Mouse (Mus musculus): ENCODE results near the gene Hoxb3. TPM values are rescaled to one million over a fixed set of nuclear protein-coding genes. Genes with fewer than 3 reads are reported as not detected.

Hoxb3 gene
- polyA plus RNA-seq (2012; ENCODE audit: low replicate concordance) = 1.6 and 4.2 TPM in 2 replicates

DNA sequence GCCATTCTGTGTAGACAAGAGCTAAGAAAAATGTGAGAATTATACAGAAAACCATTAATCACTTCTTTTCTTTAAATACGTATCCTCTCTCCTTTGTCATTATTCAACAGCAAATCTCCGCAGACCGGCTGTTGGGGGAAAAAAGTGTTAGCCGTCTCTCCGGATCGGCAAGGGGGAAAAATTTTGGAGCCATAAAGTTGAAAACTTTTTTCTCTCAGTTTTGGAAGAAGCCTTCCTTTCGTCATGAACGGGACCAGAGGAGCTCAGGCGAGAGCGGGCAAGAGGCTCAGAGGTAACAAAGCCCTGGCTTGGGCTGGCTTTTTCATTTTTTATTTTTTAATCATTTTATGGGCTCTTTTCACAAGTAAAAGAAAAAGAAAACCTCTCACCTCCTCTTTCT lies at the start of gene Hoxb3:
Gene Hoxb3 (plus strand): TSS at position 173 of the 400 bp plus-strand sequence.

DNA sequence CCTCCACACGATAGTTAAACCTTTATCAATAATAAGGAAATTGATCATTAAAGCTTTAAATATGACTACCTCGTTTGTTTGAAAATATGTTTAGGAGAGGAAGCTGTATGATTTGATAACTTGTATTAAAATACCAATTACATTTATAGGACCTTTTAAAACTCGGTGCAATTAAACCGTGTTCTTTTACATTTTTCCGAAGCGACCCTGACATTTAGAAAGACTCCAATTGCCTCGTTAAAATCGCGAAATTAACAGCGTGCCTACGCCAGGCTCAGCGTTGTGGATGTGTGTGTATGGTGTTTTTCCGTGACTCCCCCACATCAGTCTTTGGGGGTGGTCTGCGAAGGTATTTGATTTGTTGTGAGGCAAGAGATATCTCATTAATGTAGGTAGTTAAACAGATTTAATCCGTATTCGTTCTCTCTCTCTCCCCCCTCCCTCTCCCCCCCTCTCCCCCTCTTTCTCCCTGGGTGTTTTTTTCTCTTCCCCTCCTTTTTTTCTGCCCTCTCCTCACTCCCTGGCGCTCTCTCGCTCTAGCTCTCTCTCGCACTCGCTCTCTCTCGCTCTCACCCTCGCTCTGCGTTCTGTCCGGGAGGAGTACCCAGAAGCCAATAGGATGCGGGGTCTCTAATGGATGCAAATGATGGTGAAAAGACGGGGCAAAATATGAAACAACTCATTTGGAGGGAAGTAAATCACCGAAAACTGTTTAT lies 41.1 kb upstream of the Hoxb3 start, which contains the start of gene Hoxb8:
Gene Hoxb8 (plus strand): TSS at position 51 of the 716 bp plus-strand sequence.

DNA sequence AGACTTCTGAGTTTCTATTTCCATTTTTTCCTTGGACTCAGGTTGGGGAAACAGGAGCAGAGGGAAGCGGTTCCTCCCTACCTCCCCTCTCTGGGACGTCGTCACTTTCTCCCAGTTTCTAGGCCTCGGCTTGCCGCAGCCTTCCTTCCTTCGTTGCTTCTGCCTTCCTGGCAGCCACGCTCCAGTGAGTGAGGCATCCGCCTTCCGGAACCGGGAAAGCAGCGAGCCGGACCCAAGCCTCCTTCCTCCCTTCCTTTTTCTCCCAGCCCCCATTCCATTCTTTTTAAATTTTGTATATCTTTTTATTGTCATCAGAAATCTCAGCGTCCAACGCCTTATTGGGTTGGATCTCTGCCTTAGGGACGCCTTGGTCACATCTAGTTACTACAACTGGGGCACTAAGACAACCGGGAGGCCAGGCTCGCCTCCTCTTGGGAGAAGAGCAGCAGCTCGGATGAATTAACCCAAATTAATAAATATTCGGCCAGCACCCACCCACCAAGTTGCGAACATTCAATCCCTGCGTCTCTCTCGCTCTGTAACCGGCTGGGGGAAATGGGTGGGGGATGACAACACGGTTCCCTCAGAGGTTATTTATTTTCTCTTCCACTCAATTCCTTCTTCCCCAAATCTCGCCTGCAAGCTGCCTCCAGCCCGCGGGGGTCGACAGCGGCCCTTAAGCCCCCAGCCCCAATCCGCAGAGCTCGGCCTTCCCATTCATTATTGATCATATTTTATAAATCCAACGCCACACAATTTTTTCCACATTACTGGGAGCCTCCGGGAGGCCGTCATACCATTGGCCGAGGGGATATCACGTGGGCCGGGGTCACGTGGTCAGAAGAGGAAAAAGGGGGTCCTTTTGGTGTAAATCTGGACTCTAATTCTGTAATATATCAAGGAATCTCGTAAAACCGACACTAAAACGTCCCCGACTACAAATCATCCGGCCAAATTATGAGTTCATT lies 37.1 kb upstream of the Hoxb3 start, which contains the start of gene Hoxb7:
Gene Hoxb7 (plus strand): TSS at position 853 of the 968 bp plus-strand sequence.

DNA sequence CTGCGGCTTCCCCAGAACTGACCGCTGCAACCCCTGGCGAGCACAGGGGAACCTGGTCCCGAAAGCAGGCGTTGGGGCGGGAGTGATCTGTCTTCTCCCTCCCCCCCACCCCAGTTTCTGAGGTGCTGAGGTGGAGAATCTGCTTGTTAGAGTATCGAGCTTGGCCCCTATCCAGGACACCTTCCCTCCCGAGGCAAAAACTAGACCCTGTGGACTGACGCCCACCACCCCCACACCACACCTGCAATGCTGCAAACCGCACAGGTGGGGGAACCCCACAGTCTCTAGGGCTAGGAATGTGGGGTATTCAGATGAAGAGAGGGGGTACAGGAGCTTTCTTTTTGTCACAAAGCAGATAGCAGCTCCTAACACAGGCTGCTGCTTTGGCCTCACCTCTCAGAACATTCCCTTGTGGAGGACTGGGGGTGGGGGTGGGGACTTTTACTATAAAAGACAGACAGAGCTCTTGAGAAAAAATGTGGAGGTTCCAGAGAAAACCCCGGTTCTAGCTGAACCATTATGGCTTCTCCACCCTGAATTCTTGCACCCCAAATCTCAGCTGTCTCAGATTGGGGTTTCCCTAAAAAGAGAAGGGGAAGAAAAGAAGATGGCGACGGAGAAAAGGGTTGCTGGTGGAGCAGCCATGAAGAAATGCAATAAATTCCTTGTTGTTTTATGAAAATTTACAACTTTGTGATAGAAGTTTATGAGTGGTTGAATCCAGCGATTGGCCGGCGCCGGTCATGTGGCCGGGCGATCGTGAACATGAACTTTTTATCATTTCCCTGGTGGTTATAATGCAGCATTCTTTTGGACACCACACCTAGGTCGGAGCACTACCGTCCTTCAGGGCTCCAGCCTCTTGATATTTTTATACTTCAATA lies 31.2 kb upstream of the Hoxb3 start, which contains the start of gene Hoxb6:
Gene Hoxb6 (plus strand): TSS at position 796 of the 884 bp plus-strand sequence.

DNA sequence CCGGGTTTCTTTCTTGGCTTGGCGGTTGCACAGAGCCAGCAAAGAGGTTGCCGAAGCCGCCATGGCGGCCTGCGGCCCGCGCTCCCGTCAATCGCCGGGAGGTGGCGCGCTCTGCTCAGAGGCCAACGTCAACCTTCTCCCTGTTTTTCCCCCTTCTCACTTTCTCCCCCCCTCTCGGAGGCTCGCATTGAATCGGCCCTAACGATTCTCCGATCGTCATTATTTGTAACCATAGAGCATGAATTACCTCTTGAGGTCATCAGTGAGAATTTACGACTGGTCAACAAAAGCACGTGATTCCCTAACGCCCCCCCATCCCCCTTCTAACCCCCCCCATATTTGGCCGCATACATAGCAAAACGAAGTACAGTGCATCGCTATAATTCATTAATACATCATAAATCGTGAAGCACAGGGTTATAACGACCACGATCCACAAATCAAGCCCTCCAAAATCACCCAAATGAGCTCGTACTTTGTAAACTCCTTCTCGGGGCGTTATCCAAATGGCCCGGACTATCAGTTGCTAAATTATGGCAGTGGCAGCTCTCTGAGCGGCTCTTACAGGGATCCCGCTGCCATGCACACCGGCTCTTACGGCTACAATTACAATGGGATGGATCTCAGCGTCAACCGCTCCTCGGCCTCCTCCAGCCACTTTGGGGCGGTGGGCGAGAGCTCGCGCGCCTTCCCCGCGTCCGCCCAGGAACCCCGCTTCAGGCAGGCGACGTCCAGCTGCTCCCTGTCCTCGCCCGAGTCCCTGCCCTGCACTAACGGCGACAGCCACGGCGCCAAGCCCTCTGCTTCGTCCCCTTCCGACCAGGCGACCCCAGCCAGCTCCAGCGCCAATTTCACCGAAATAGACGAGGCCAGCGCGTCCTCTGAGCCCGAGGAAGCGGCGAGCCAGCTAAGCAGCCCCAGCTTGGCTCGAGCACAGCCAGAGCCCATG lies 19.7 kb upstream of the Hoxb3 start, which contains the start of gene Hoxb5:
Gene Hoxb5 (plus strand): TSS at position 186 of the 949 bp plus-strand sequence.

DNA sequence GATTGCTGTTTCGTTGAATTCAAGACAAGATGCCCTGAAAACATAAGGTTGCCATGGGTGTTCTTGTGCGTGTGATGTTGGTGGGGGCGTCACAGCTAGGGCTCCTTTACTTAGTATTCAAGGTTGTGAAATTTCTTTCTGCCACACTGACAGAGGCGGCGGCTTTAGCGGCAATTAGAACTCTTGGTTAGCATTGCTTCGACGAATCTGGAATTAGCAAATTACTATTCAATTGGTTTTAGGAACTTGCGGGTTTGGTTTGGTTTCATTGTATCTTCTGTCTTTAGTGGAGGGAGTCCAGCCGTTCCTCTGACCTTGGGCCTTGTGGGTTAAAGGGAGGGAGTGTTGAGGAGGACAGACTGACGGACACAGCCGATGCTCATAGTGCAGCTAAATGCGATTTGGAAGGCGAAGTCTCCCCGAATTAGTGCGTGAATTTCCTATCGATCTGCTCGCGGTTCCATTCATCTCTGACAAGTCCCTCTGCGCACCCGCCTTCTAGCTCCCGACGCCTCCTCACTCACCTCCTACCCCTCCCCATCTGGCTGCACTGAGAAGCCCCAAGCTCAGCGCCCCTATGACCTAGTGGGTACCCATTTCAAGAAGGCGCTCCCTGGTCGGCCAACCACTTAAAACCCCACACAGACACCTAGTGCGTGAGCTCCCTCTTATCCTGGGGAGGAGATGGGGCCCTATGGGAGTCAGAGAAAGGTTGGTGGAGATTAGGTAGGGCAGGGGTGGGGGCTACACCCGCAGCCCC lies 5.3 kb upstream of the Hoxb3 start, which contains the start of gene Hoxb4:
Gene Hoxb4 (plus strand): TSS at position 660 of the 760 bp plus-strand sequence.

DNA sequence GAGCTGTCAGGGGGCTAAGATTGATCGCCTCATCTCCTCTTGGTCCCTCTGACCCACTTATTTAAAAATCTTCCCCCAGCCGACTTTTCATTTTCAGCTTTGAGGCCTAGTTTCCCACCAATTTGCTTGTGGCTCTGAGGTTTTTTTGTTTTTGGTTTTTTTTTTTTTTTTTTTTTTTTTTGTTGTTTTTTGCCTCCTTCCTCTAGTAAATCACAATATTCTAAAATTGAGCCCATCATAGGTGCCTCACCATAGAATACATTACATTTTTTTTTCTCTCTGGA lies 27.2 kb downstream of the Hoxb3 start, which contains the start of gene Hoxb2:
Gene Hoxb2 (plus strand): TSS at position 185 of the 284 bp plus-strand sequence.

DNA sequence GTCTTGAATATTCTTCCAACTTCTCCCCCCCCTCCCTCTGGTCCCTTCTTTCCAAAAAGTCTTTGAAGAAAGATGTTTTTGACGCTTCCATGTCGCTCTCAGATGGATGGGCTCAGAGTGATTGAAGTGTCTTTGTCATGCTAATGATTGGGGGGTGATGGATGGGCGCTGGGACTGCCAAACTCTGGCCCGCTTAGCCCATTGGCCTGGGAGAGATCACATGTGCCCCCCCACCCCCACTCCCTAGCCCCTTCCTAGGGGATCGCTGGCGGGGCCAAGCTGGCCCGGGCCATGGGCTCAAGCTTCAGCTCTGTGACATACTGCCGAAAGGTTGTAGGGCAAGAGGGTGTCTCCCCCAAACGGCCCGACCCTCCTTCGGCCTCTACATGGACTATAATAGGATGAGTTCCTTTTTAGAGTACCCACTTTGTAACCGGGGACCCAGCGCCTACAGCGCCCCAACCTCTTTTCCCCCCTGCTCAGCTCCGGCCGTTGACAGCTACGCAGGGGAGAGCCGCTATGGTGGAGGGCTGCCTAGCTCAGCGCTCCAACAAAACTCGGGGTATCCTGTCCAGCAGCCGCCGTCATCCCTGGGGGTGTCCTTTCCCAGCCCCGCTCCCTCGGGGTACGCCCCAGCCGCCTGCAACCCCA lies 42.4 kb downstream of the Hoxb3 start, which contains the start of gene Hoxb1:
Gene Hoxb1 (plus strand): TSS at position 312 of the 651 bp plus-strand sequence.

Other genes with a start within 250 kb of the Hoxb3 start
- gene Atp5g1, start 247.7 kb upstream of the Hoxb3 start, polyA plus RNA-seq (2012; ENCODE audit: low replicate concordance) = 63.0 and 508 TPM in 2 replicates
- gene Calcoco2, start 211.4 kb upstream of the Hoxb3 start, polyA plus RNA-seq (2012; ENCODE audit: low replicate concordance) = not detected in 2 replicates
- gene Ttll6, start 189.5 kb upstream of the Hoxb3 start, polyA plus RNA-seq (2012; ENCODE audit: low replicate concordance) = 0.10 TPM in 1 of 2 replicates, not detected in the other
- not detected in 2 replicates for gene Hoxb13, start 129.0 kb upstream of the Hoxb3 start, polyA plus RNA-seq (2012; ENCODE audit: low replicate concordance)
- gene Hoxb9, start 51.9 kb upstream of the Hoxb3 start, polyA plus RNA-seq (2012; ENCODE audit: low replicate concordance) = 0.15 TPM in 1 of 2 replicates, not detected in the other
- gene Hoxb8, start 41.4 kb upstream of the Hoxb3 start, polyA plus RNA-seq (2012; ENCODE audit: low replicate concordance) = 0.16 TPM in 1 of 2 replicates, not detected in the other
- gene Hoxb7, start 36.7 kb upstream of the Hoxb3 start, polyA plus RNA-seq (2012; ENCODE audit: low replicate concordance) = 0.23 TPM in 1 of 2 replicates, not detected in the other
- 0.40 and 0.48 TPM in 2 replicates for gene Hoxb6, start 30.9 kb upstream of the Hoxb3 start, polyA plus RNA-seq (2012; ENCODE audit: low replicate concordance)
- gene Hoxb5, start 20.0 kb upstream of the Hoxb3 start, polyA plus RNA-seq (2012; ENCODE audit: low replicate concordance) = 0.12 and 0.30 TPM in 2 replicates
- 1.7 and 5.4 TPM in 2 replicates for gene Hoxb4, start 5.1 kb upstream of the Hoxb3 start, polyA plus RNA-seq (2012; ENCODE audit: low replicate concordance)
- gene Hoxb2, start 27.2 kb downstream of the Hoxb3 start, polyA plus RNA-seq (2012; ENCODE audit: low replicate concordance) = 0.81 and 0.88 TPM in 2 replicates
- not detected in 2 replicates for gene Hoxb1, start 42.4 kb downstream of the Hoxb3 start, polyA plus RNA-seq (2012; ENCODE audit: low replicate concordance)
- gene Skap1, start 141.3 kb downstream of the Hoxb3 start, polyA plus RNA-seq (2012; ENCODE audit: low replicate concordance) = 0.71 and 0.75 TPM in 2 replicates